ENCODE assay signal across 8 mouse cellular contexts in the genomic region with DNA sequence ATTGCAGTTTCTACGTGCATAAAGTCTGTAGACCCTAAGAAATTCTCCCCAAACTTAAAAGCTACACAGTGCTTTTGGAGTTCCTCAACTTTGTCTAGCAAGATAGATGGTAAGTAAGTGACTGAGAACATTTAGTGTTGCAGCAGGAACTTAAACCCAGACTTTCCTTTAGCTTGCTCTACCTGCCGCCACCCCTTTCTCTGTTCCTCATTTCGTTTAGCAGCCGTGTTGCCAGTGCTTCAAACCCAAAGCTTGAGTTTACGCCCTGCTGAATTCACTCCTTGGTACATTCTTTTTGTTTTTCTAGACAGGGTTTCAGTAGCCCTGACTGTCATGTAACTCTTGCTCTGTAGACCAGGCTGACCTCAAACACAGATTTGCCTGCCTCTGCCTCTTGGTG. TPM values are rescaled to one million over a fixed set of nuclear protein-coding genes. Genes with fewer than 3 reads are reported as not detected.
DNase-seq lines count a peak whose midpoint lies in the region; ATAC-seq and TF ChIP-seq lines count a peak whose summit lies in the region.
"Had no signal": no experiment of that assay in that cellular context is flagged by ENCODE, and none has a peak within 500 bp of the region (broad histone marks: within the 10 kb centered on the region; RNA-seq: fewer than 3 reads in every experiment).

No protein-coding gene starts in this region.

- TF ChIP-seq CTCF in cerebellum, adult 2 months (IDR thresholded peaks at IDR 0.05; ENCODE audit: borderline replicate concordance, insufficient read depth, low read depth, low read length): no peak

- no peak overlapping the region for H3K9ac ChIP-seq in neural tube, embryonic 11.5 days (ENCODE audit: low read length)
- 0 out of 2 replicates have a peak overlapping the region, but pooled peaks have one; percentile 94 for H3K9ac ChIP-seq in forebrain, embryonic 13.5 days
- H3K9ac ChIP-seq in liver, embryonic 13.5 days: peak overlapping the region; percentile 89
- no peak overlapping the region for H3K9ac ChIP-seq in stomach, embryonic 16.5 days (ENCODE audit: low read length)

- H3K4me1 ChIP-seq in neural tube, embryonic 11.5 days (ENCODE audit: control insufficient read depth, insufficient read depth, low read length): no peaks in the 10 kb centered on the region
- H3K4me1 ChIP-seq in forebrain, embryonic 13.5 days: peaks cover 12% of the 10 kb centered on the region
- H3K4me1 ChIP-seq in liver, embryonic 13.5 days (replicated peaks): peaks cover 13% of the 10 kb centered on the region
- H3K4me1 ChIP-seq in stomach, embryonic 16.5 days (ENCODE audit: control insufficient read depth, insufficient read depth, low read length): peaks cover 11% of the 10 kb centered on the region
- H3K4me1 ChIP-seq in cerebellum, adult 2 months (ENCODE audit: control insufficient read depth, insufficient read depth, low read length): peaks cover 6% of the 10 kb centered on the region; the same call in 1 of the 2 replicates

- WGBS in neural tube, embryonic 11.5 days: 87% methylated on average over 5 of the region's 5 CpGs
- 93% methylated on average over 5 of the region's 5 CpGs for WGBS in forebrain, embryonic 13.5 days
- 60% methylated on average over 5 of the region's 5 CpGs for WGBS in liver, embryonic 13.5 days (ENCODE audit: insufficient replicate concordance)
- 83% methylated on average over 5 of the region's 5 CpGs for WGBS in stomach, embryonic 16.5 days
- WGBS in cerebellum, adult 2 months: 80% methylated on average over 5 of the region's 5 CpGs

- no peak for TF ChIP-seq POLR2A in cerebellum, adult 2 months (IDR thresholded peaks at IDR 0.05; ENCODE audit: borderline replicate concordance, insufficient read depth, low read length)

- no peak overlapping the region for H3K27ac ChIP-seq in neural tube, embryonic 11.5 days (ENCODE audit: low read depth, low read length)
- H3K27ac ChIP-seq in forebrain, embryonic 13.5 days: no peak overlapping the region
- no peak overlapping the region; the same call in 1 of the 2 replicates for H3K27ac ChIP-seq in liver, embryonic 13.5 days
- H3K27ac ChIP-seq in stomach, embryonic 16.5 days (ENCODE audit: low read length): no peak overlapping the region
- H3K27ac ChIP-seq in cerebellum, adult 2 months (ENCODE audit: insufficient read depth, low read length): no peak overlapping the region

- H3K4me3 ChIP-seq in neural tube, embryonic 11.5 days (ENCODE audit: low read depth, low read length): no peak overlapping the region
- peak overlapping the region; percentile 85 for H3K4me3 ChIP-seq in forebrain, embryonic 13.5 days
- H3K4me3 ChIP-seq in liver, embryonic 13.5 days (replicated peaks): peak overlapping the region; percentile 89
- 0 out of 2 replicates have a peak overlapping the region, but pooled peaks have one; percentile 79 for H3K4me3 ChIP-seq in stomach, embryonic 16.5 days (replicated peaks; ENCODE audit: low read length)
- H3K4me3 ChIP-seq in cerebellum, adult 2 months (replicated peaks; ENCODE audit: insufficient read depth, low read depth, low read length): no peak overlapping the region

- no peaks in the 10 kb centered on the region for H3K27me3 ChIP-seq in neural tube, embryonic 11.5 days (ENCODE audit: control insufficient read depth, insufficient read depth, low read length)
- H3K27me3 ChIP-seq in forebrain, embryonic 13.5 days: no peaks in the 10 kb centered on the region
- H3K27me3 ChIP-seq in liver, embryonic 13.5 days: no peaks in the 10 kb centered on the region
- no peaks in the 10 kb centered on the region for H3K27me3 ChIP-seq in stomach, embryonic 16.5 days (ENCODE audit: control insufficient read depth, insufficient read depth, low read length)
- no peaks in the 10 kb centered on the region for H3K27me3 ChIP-seq in cerebellum, adult 2 months (ENCODE audit: control insufficient read depth, insufficient read depth, low read length)

- intact Hi-C loops in left cerebral cortex, postnatal 14 days (cut with DNase I): loop anchor here (5.0 kb wide), 2 partner anchors 97 to 227 kb away; a partner anchor contains a TSS

- ATAC-seq in neural tube, embryonic 11.5 days (ENCODE audit: insufficient read depth, low FRiP score, low TSS enrichment): no peak
- no peak for ATAC-seq in forebrain, embryonic 13.5 days
- ATAC-seq in liver, embryonic 13.5 days (ENCODE audit: low read depth): no peak
- no peak for ATAC-seq in stomach, embryonic 16.5 days (ENCODE audit: insufficient read depth, low FRiP score)

- DNase-seq in neural tube, embryonic 11.5 days (ENCODE audit: low spot score): no peak
- no peak for DNase-seq in neural tube, embryonic 10.5 days (ENCODE audit: extremely low spot score, low spot score)
- no peak for DNase-seq in liver, embryonic 13.5 days
- no peak for DNase-seq in cerebellum, adult 2 months
- no peak for DNase-seq in left cerebral cortex, postnatal 14 days (ENCODE audit: low spot score in 2 of 2)
- DNase-seq: heart, postnatal 10 days had no signal

- H3K4me2 ChIP-seq in neural tube, embryonic 11.5 days (ENCODE audit: low read depth): peak overlapping the region; percentile 71; the same call in 1 of the 2 replicates
- peak overlapping the region; percentile 70 for H3K4me2 ChIP-seq in forebrain, embryonic 13.5 days
- peak overlapping the region; percentile 82 for H3K4me2 ChIP-seq in liver, embryonic 13.5 days
- peak overlapping the region; percentile 68 for H3K4me2 ChIP-seq in stomach, embryonic 16.5 days (ENCODE audit: low read depth, low read length)

- H3K9me3 ChIP-seq in neural tube, embryonic 11.5 days (ENCODE audit: control insufficient read depth, low read length): no peaks in the 10 kb centered on the region
- H3K9me3 ChIP-seq in forebrain, embryonic 13.5 days (replicated peaks): no peaks in the 10 kb centered on the region
- no peaks in the 10 kb centered on the region for H3K9me3 ChIP-seq in liver, embryonic 13.5 days (replicated peaks)
- H3K9me3 ChIP-seq in stomach, embryonic 16.5 days (replicated peaks; ENCODE audit: control insufficient read depth, low read length): no peaks in the 10 kb centered on the region

- peaks cover 4% of the 10 kb centered on the region; the same call in 1 of the 2 replicates for H3K36me3 ChIP-seq in neural tube, embryonic 11.5 days (ENCODE audit: control insufficient read depth, insufficient read depth, low read length)
- H3K36me3 ChIP-seq in forebrain, embryonic 13.5 days (ENCODE audit: poor library complexity, severe bottlenecking): peaks cover 59% of the 10 kb centered on the region
- H3K36me3 ChIP-seq in liver, embryonic 13.5 days: peaks cover 43% of the 10 kb centered on the region
- peaks cover 8% of the 10 kb centered on the region; the same call in 1 of the 2 replicates for H3K36me3 ChIP-seq in stomach, embryonic 16.5 days (ENCODE audit: control insufficient read depth, insufficient read depth, low read length)

RNA-seq across cellular contexts. Expression of a gene that starts 1.4 kb away (rescaled TPM):
- 172 and 184 TPM in 2 replicates for polyA plus RNA-seq in neural tube, embryonic 11.5 days (2014; fragmentation: Nextera tagmentation; extraction: Ambion mirVana)
- 197 and 228 TPM in 2 replicates for polyA plus RNA-seq in forebrain, embryonic 13.5 days (2015; fragmentation: Nextera tagmentation; extraction: Ambion mirVana)
- 155 and 183 TPM in 2 replicates for polyA plus RNA-seq in liver, embryonic 13.5 days (2015; fragmentation: Nextera tagmentation; extraction: Ambion mirVana)
- polyA plus RNA-seq in stomach, embryonic 16.5 days (2015; fragmentation: Nextera tagmentation; extraction: Ambion mirVana): 92.0 and 119 TPM in 2 replicates
- 126 and 127 TPM in 2 replicates for polyA plus RNA-seq in cerebellum, adult 2 months (2012; rRNA removed)
- 10 to 100 TPM; 78.5 to 80.1 TPM for total RNA-seq in left cerebral cortex, postnatal 14 days (2021)

RNA-seq across cellular contexts. Expression of a gene that starts 34.3 kb away (rescaled TPM):
- polyA plus RNA-seq in neural tube, embryonic 11.5 days (2014; fragmentation: Nextera tagmentation; extraction: Ambion mirVana): 18.5 and 21.3 TPM in 2 replicates
- polyA plus RNA-seq in forebrain, embryonic 13.5 days (2015; fragmentation: Nextera tagmentation; extraction: Ambion mirVana): 41.0 and 42.1 TPM in 2 replicates
- 5.1 and 6.7 TPM in 2 replicates for polyA plus RNA-seq in liver, embryonic 13.5 days (2015; fragmentation: Nextera tagmentation; extraction: Ambion mirVana)
- polyA plus RNA-seq in stomach, embryonic 16.5 days (2015; fragmentation: Nextera tagmentation; extraction: Ambion mirVana): 16.2 and 18.5 TPM in 2 replicates
- 27.7 and 29.6 TPM in 2 replicates for polyA plus RNA-seq in cerebellum, adult 2 months (2012; rRNA removed)
- total RNA-seq in left cerebral cortex, postnatal 14 days (2021): 10 to 100 TPM; 16.3 to 18.7 TPM

Comparison
In these comparisons a context has a peak if more than half of its experiments do, and no peak if none do; other contexts are left out.
1. H3K4me3 ChIP-seq: peak in forebrain, embryonic 13.5 days (single experiment), liver, embryonic 13.5 days (single experiment) and stomach, embryonic 16.5 days (single experiment); none in neural tube, embryonic 11.5 days (single experiment) and cerebellum, adult 2 months (single experiment).
2. H3K9ac ChIP-seq: peak in forebrain, embryonic 13.5 days (single experiment) and liver, embryonic 13.5 days (single experiment); none in neural tube, embryonic 11.5 days (single experiment) and stomach, embryonic 16.5 days (single experiment).
3. Peak in every context shown above with its lines, with median percentiles within 50 percentile points of each other: H3K4me2 ChIP-seq.